Mouse (Mus musculus) C2C12 (cell line): ENCODE measurements around the gene Aga. TPM values are rescaled to one million over a fixed set of nuclear protein-coding genes. Genes with fewer than 3 reads are reported as not detected.
A peak's percentile ranks its signal among the peaks of the same experiment; 100 is the strongest.
"Not testable (repeated sequence)": the region's sequence is repeated elsewhere in the genome, so short reads cannot be mapped to it uniquely, and the experiment has no call there.

ENCODE experiments used
- H3K27me3 ChIP-seq: one replicate; pipeline ENCODE4 v1.6.1; 2011; ENCODE audit not compliant: control insufficient read depth, insufficient read depth, insufficient read length
- H3K36me3 ChIP-seq: one replicate; pipeline ENCODE4 v1.6.1; 2011; ENCODE audit not compliant: control insufficient read depth, insufficient read depth
- H3K4me3 ChIP-seq: one replicate; pipeline ENCODE4 v1.5.1; 2011; ENCODE audit warnings: mild to moderate bottlenecking, control low read depth; ENCODE audit not compliant: poor library complexity, insufficient read depth, severe bottlenecking
- H3K79me2 ChIP-seq: one replicate; pipeline ENCODE4 v1.6.1; 2011; ENCODE audit not compliant: control insufficient read depth, insufficient read depth
- H3K79me3 ChIP-seq: one replicate; pipeline ENCODE4 v1.6.1; 2011; ENCODE audit warnings: low read depth, control low read depth
- H3ac ChIP-seq: one replicate; pipeline ENCODE3; 2011; ENCODE audit warnings: low read depth; ENCODE audit not compliant: control insufficient read depth, insufficient read length
- CEBPB ChIP-seq: IDR thresholded peaks from one replicate; pipeline ENCODE4 v1.6.1; 2011; ENCODE audit warnings: low read depth, mild to moderate bottlenecking, control low read depth, moderate library complexity
- CTCF ChIP-seq: IDR thresholded peaks from one replicate; pipeline ENCODE4 v1.5.1; 2011; ENCODE audit not compliant: control insufficient read depth, insufficient read depth, insufficient read length
- FOSL1 ChIP-seq: IDR thresholded peaks from one replicate; pipeline ENCODE4 v1.8.0; 2011; ENCODE audit warnings: mild to moderate bottlenecking, low read length; ENCODE audit not compliant: poor library complexity, insufficient read depth, severe bottlenecking
- MAX ChIP-seq: IDR thresholded peaks from one replicate; pipeline ENCODE4 v1.6.1; 2011; ENCODE audit warnings: mild to moderate bottlenecking, control low read depth
- MYOD1 ChIP-seq: IDR thresholded peaks from one replicate; pipeline ENCODE4 v1.6.1; 2011; ENCODE audit warnings: low read depth; ENCODE audit not compliant: control insufficient read depth, insufficient read length
- MYOG ChIP-seq: IDR thresholded peaks from one replicate; pipeline ENCODE4 v1.6.1; 2011; ENCODE audit not compliant: control insufficient read depth, insufficient read length; ENCODE audit errors: extremely low read depth
- USF1 ChIP-seq: IDR thresholded peaks from one replicate; pipeline ENCODE4 v1.6.1; 2011; ENCODE audit warnings: low read depth, mild to moderate bottlenecking, control low read depth, moderate library complexity
- long read RNA-seq, 2 experiments: library from polyadenylated mRNA; unstranded; transcript quantifications; one replicate each; pipeline ENCODE4 v2.0.0; 2019 to 2020
- polyA plus RNA-seq: library from polyadenylated mRNA; unstranded; fragments of >200 nt; fragmentation: generic; extraction: Trizol; gene quantifications from one replicate; pipeline ENCODE4 v1.2.1, GENCODE M21; 2012; ENCODE audit warnings: missing spikeins

Aga gene
- 38.4 TPM for polyA plus RNA-seq
- long read RNA-seq, experiment 1, transcript Aga-201 (9 exons, 1,181 nt): major isoform, 75 of 88 reads
- long read RNA-seq, experiment 1, partial matches to known transcripts: 8 of 88 reads
- long read RNA-seq, experiment 1, other reads (novel, unspliced or antisense): 5 of 88 reads
- long read RNA-seq, experiment 2, transcript Aga-201 (9 exons, 1,181 nt): major isoform, 50 of 56 reads
- long read RNA-seq, experiment 2, partial matches to known transcripts: 0 of 56 reads
- long read RNA-seq, experiment 2, other reads (novel, unspliced or antisense): 6 of 56 reads

DNA sequence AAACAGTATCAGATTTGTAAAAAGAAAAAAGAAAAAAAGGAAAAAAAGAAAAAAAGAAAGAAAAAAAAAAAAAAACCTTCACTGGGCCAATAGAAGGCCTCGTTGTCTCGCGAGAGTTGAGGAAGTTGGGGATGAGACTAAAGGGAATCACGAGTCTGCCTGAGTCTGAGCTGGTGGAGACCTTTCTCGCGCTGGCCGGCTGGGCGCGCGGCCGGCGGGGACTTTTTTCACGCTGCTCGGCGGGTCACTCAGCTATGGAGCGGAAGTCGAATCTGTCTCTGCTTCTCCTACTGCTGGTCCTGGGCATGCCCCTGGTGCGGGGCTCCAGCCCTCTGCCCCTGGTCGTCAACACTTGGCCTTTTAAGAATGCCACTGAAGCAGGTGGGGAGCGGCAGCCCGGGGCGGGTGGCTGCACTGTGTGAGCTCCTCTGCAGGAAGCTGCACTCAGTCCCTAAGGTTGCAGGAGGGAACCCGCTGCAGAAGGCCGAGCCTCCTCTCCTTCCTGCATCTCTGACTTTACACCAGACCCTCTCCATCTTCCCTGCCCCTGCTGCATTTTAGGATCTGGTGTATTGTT is at the start of gene Aga:
Gene Aga, plus strand, starts transcription at position 177 of the 577 bp plus-strand sequence.
- H3K36me3 ChIP-seq: peaks cover 16% of the 10 kb centered on the region
- H3K79me2 ChIP-seq: peaks cover 17% of the 10 kb centered on the region
- peak; percentile 12 for TF ChIP-seq USF1
- TF ChIP-seq MAX: no peak
- H3K4me3 ChIP-seq: peak within 1 kb of the TSS; percentile 53
- H3ac ChIP-seq: peak within 1 kb of the TSS; percentile 75
- H3K79me3 ChIP-seq: peaks cover 2% of the 10 kb centered on the region
- H3K27me3 ChIP-seq: no peaks in the 10 kb centered on the region

DNA sequence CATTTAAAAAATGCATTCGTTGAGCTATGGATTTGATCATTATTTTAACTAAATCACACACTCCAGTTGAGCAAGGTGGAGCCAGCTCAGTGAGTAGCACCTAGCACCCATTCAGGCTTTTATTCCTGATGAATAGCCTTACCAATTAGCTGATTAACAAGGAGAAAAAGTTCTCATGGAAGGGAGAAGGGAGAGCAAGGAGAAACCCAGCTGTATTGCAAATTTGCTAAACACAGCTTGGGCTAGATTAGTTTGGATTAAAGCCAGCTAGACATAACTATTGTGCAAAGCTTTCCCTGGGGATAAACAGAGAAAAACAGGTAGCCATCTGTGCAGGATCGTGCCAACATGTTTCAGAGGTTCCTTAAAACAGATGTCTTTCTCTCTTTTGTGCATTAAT is 22.5 kb upstream of the Aga start:
- no peak overlapping the region for H3ac ChIP-seq
- H3K4me3 ChIP-seq: no peak overlapping the region
- no peaks in the 10 kb centered on the region for H3K79me3 ChIP-seq
- H3K27me3 ChIP-seq: no peaks in the 10 kb centered on the region
- H3K79me2 ChIP-seq: no peaks in the 10 kb centered on the region
- TF ChIP-seq USF1 (no peak), CEBPB (no peak)
- no peaks in the 10 kb centered on the region for H3K36me3 ChIP-seq

GRCm38 (mm10) chr8:53496216-53496615 is 15.3 kb upstream of the Aga start:
- TF ChIP-seq CEBPB: no peak
- no peak for TF ChIP-seq MYOD1
- no peak for TF ChIP-seq FOSL1
- TF ChIP-seq USF1: no peak
- TF ChIP-seq MAX: no peak
- no peak for TF ChIP-seq MYOG
- TF ChIP-seq CTCF: no peak
- Histone ChIP-seq H3K27me3 (no peaks in the 10 kb centered on the region), H3K79me2 (no peaks in the 10 kb centered on the region), H3K36me3 (no peaks in the 10 kb centered on the region), H3ac (no peak overlapping the region), H3K4me3 (no peak overlapping the region), H3K79me3 (no peaks in the 10 kb centered on the region)

DNA sequence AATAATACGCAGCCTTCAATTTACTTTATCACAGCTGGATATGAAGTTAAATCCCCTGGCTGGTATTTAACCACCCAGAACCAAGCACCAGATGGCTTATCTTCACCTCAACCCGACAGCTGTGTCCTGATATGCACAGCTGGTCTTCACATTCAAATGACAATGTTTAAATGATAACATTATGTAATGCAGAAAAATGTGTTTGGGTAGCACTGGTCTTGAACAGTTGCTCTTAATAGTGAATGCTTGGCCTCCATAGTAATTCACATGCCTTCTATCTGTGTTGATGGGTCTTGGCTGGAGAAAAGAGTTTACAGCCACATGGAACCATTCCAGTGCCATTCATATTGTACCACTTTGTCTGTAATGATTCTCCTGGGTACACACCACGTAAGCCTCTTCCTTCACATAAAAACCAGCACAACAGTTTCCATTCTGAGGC is 14.6 kb upstream of the Aga start:
- Histone ChIP-seq H3K36me3 (no peaks in the 10 kb centered on the region), H3K79me3 (no peaks in the 10 kb centered on the region), H3K79me2 (no peaks in the 10 kb centered on the region), H3K27me3 (no peaks in the 10 kb centered on the region), H3ac (no peak overlapping the region), H3K4me3 (no peak overlapping the region)
- TF ChIP-seq MAX (no peak), USF1 (no peak), MYOD1 (peak; percentile 18), CTCF (no peak), CEBPB (no peak)

GRCm38 (mm10) chr8:53538049-53538448 is 26.5 kb downstream of the Aga start:
- H3K79me3 ChIP-seq, H3ac ChIP-seq, H3K4me3 ChIP-seq, H3K27me3 ChIP-seq, H3K79me2 ChIP-seq, H3K36me3 ChIP-seq: not testable (repeated sequence)

DNA sequence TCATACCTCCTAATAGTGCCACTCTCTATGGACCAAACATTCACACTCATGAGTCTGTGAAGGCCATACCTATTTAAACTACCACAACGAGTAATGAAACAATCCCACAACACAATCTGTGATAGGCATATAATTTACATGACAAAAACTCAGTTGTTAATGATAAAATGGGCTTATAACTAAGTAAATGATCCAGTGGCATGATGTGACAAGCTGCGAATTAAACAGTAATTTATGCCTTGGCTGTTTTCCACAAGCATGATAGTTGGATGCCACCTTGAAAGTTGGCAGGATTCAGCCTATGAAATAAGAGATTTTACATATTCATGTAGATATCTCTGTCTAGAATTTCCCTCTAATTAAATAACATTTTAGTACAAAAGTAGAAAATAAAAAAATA is 28.1 kb downstream of the Aga start:
- H3K36me3 ChIP-seq: no peaks in the 10 kb centered on the region
- no peaks in the 10 kb centered on the region for H3K27me3 ChIP-seq
- H3K79me3 ChIP-seq: no peaks in the 10 kb centered on the region
- H3K4me3 ChIP-seq: no peak overlapping the region
- TF ChIP-seq CTCF (no peak), MYOD1 (no peak), MAX (no peak), USF1 (no peak), FOSL1 (no peak), CEBPB (no peak), MYOG (no peak)
- H3ac ChIP-seq: no peak overlapping the region
- no peaks in the 10 kb centered on the region for H3K79me2 ChIP-seq
